Mouse (Mus musculus): ENCODE data around the gene Rps27l.

Gene Rps27l

GRCm38 (mm10) chr9:66982085-66982484 is 36.2 kb downstream of the Rps27l start:
- DNase-seq (ENCODE audit: low spot score) = no peak

GRCm38 (mm10) chr9:66985377-66985776 is 39.5 kb downstream of the Rps27l start:
- DNase-seq (ENCODE audit: low spot score) = peak; percentile 59

- no peak for DNase-seq (ENCODE audit: low spot score)
Measured at GRCm38 (mm10) chr9:66988198-66988887, 42.5 kb downstream of the Rps27l start.

GRCm38 (mm10) chr9:66988888-66989414 is 43.1 kb downstream of the Rps27l start:
- no peak for DNase-seq (ENCODE audit: low spot score)

- no peak for DNase-seq (ENCODE audit: low spot score)
Measured at GRCm38 (mm10) chr9:66989581-66989980, 43.7 kb downstream of the Rps27l start.

- DNase-seq (ENCODE audit: low spot score) = no peak
Measured at GRCm38 (mm10) chr9:66990046-66990445, 44.2 kb downstream of the Rps27l start.

- no peak for DNase-seq (ENCODE audit: low spot score)
Measured at GRCm38 (mm10) chr9:66991021-66991749, 45.3 kb downstream of the Rps27l start.

GRCm38 (mm10) chr9:66991750-66992410 is 46.0 kb downstream of the Rps27l start:
- DNase-seq (ENCODE audit: low spot score) = no peak

All from T-cell, adult 2 months (primary cell).